Mouse (Mus musculus) thymus, postnatal 10 days (tissue): ENCODE measurements around the gene Slc15a4.

Source experiments
- DNase-seq, 2 experiments: peaks; one replicate each; pipeline ENCODE4 v3.0.0; 2021; ENCODE audit warnings: low spot score in 2 of 2

Gene Slc15a4

GRCm38 (mm10) chr5:127632167-127633145, at the start of gene Slc15a4, which contains the start of gene Glt1d1:
TSS of gene Slc15a4 (minus strand) at chr5:127632897.
TSS of gene Glt1d1 (plus strand) at chr5:127632262.
- DNase-seq: no peak

- DNase-seq: no peak
These were observed 45.8 kb upstream of the Slc15a4 start for GRCm38 (mm10) chr5:127678501-127678900.

GRCm38 (mm10) chr5:127677561-127677960, 44.9 kb upstream of the Slc15a4 start:
- no peak for DNase-seq

- DNase-seq: no peak
These were observed 41.2 kb upstream of the Slc15a4 start for GRCm38 (mm10) chr5:127673913-127674312.

GRCm38 (mm10) chr5:127660979-127661378, 28.3 kb upstream of the Slc15a4 start:
- DNase-seq: no peak

GRCm38 (mm10) chr5:127660267-127660666, 27.6 kb upstream of the Slc15a4 start:
- DNase-seq: no peak

GRCm38 (mm10) chr5:127659312-127659711, 26.6 kb upstream of the Slc15a4 start:
- DNase-seq: no peak

GRCm38 (mm10) chr5:127658257-127658656, 25.6 kb upstream of the Slc15a4 start:
- DNase-seq: no peak

- no peak for DNase-seq
These were observed 16.4 kb upstream of the Slc15a4 start for GRCm38 (mm10) chr5:127649077-127649476.

GRCm38 (mm10) chr5:127648046-127648445, 15.3 kb upstream of the Slc15a4 start:
- DNase-seq: no peak

GRCm38 (mm10) chr5:127641185-127641958, 8.7 kb upstream of the Slc15a4 start:
- no peak for DNase-seq

- DNase-seq: no peak
These were observed 7.7 kb upstream of the Slc15a4 start for GRCm38 (mm10) chr5:127640359-127640758.

- no peak for DNase-seq
These were observed 6.9 kb upstream of the Slc15a4 start for GRCm38 (mm10) chr5:127639635-127640034.

- no peak for DNase-seq
These were observed 6.4 kb upstream of the Slc15a4 start for GRCm38 (mm10) chr5:127639067-127639605.

GRCm38 (mm10) chr5:127638177-127638576, 5.5 kb upstream of the Slc15a4 start:
- DNase-seq: no peak

- no peak for DNase-seq
These were observed 4.9 kb upstream of the Slc15a4 start for GRCm38 (mm10) chr5:127637622-127638021.

GRCm38 (mm10) chr5:127633666-127634065, 969 bp upstream of the Slc15a4 start:
- DNase-seq: no peak

- DNase-seq: no peak
These were observed 491 bp upstream of the Slc15a4 start for GRCm38 (mm10) chr5:127633188-127633587.

GRCm38 (mm10) chr5:127631671-127632070, 1.0 kb downstream of the Slc15a4 start:
- DNase-seq: no peak

GRCm38 (mm10) chr5:127627242-127627641, 5.5 kb downstream of the Slc15a4 start:
- DNase-seq: no peak

GRCm38 (mm10) chr5:127624427-127625213, 8.1 kb downstream of the Slc15a4 start:
- DNase-seq: no peak
